12 mouse cellular contexts compared by ENCODE assay signal in the genomic region with DNA sequence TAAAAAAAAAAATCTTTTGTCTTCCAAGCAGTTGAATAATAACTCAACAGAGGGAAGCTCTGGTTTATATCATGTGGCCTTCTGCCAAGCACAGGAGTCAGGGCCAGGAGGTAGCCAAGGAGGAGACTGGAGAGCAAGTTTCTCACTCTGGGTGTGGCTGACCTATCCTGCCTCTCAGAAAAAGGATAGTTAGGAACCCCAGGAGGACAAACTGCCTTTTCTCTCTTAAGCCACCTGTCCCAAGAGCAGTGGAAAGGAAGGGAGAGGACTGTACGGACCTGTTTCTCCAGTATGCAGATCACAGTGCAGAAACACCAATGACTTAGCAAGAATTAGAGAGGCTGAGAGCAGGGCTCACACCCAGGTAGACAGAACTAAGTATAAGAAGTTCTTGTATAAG. TPM values are rescaled to one million over a fixed set of nuclear protein-coding genes. Genes with fewer than 3 reads are reported as not detected.
DNase-seq lines count a peak whose midpoint lies in the region; ATAC-seq and TF ChIP-seq lines count a peak whose summit lies in the region.
"Had no signal": no experiment of that assay in that cellular context is flagged by ENCODE, and none has a peak within 500 bp of the region (broad histone marks: within the 10 kb centered on the region; RNA-seq: fewer than 3 reads in every experiment).

No protein-coding gene starts in this region.

- no peaks in the 10 kb centered on the region; the same call in 1 of the 2 replicates for H3K4me1 ChIP-seq in heart, embryonic 16.5 days (ENCODE audit: control insufficient read depth, insufficient read depth, low read length)
- peaks cover 5% of the 10 kb centered on the region; the same call in 1 of the 2 replicates for H3K4me1 ChIP-seq in stomach, postnatal 0 days (replicated peaks; ENCODE audit: control insufficient read depth, insufficient read depth)
- H3K4me1 ChIP-seq: neural tube, embryonic 13.5 days had no signal

- peaks cover 9% of the 10 kb centered on the region; the same call in 1 of the 2 replicates for H3K36me3 ChIP-seq in heart, embryonic 16.5 days (ENCODE audit: control insufficient read depth, insufficient read depth)
- peaks cover 14% of the 10 kb centered on the region for H3K36me3 ChIP-seq in stomach, postnatal 0 days (ENCODE audit: control insufficient read depth, insufficient read depth, low read length)
- H3K36me3 ChIP-seq: G1E had no signal

- H3K4me3 ChIP-seq in heart, embryonic 16.5 days (ENCODE audit: low read length): no peak overlapping the region
- no peak overlapping the region for H3K4me3 ChIP-seq in stomach, postnatal 0 days (ENCODE audit: low read depth, low read length)
- H3K4me3 ChIP-seq: hindbrain, embryonic 13.5 days; neural tube, embryonic 13.5 days had no signal

- no peaks in the 10 kb centered on the region for H3K27me3 ChIP-seq in heart, embryonic 16.5 days (ENCODE audit: control insufficient read depth, insufficient read depth, low read length)
- no peaks in the 10 kb centered on the region for H3K27me3 ChIP-seq in stomach, postnatal 0 days (ENCODE audit: control insufficient read depth, insufficient read depth, low read length)
- H3K27me3 ChIP-seq: hindbrain, embryonic 13.5 days; neural tube, embryonic 13.5 days had no signal

- TF ChIP-seq CTCF in stomach, postnatal 0 days (IDR thresholded peaks at IDR 0.05; ENCODE audit: low read depth): no peak

- DNase-seq in lung, adult 18-20 months: peak; percentile 34 to 49
- no peak for DNase-seq in lung, postnatal 36 days
- peak; percentile 72 for DNase-seq in kidney, postnatal 10 days
- DNase-seq in stomach, postnatal 0 days (ENCODE audit: low spot score): peak; percentile 55
- DNase-seq in embryo, embryonic 11 days: no peak
- DNase-seq: right cerebral cortex, postnatal 4 days; thymus, postnatal 14 days had no signal

- no peaks in the 10 kb centered on the region for H3K9me3 ChIP-seq in heart, embryonic 16.5 days (replicated peaks; ENCODE audit: control insufficient read depth, low read length)
- no peaks in the 10 kb centered on the region for H3K9me3 ChIP-seq in stomach, postnatal 0 days (ENCODE audit: control insufficient read depth, low read length)
- H3K9me3 ChIP-seq: hindbrain, embryonic 13.5 days; neural tube, embryonic 13.5 days had no signal

- WGBS in heart, embryonic 16.5 days: 78% methylated on average over 1 of the region's 1 CpGs
- WGBS in stomach, postnatal 0 days: 38% methylated on average over 1 of the region's 1 CpGs

- ATAC-seq in heart, embryonic 16.5 days (replicated peaks; ENCODE audit: extremely low read depth, insufficient read depth, low FRiP score): 0 out of 2 replicates have a peak, but pooled peaks have one; percentile 19
- ATAC-seq in stomach, postnatal 0 days (ENCODE audit: low FRiP score, low TSS enrichment): peak; percentile 80
- ATAC-seq in granulocyte monocyte progenitor cell, adult 5-6 weeks (replicated peaks; ENCODE audit: poor library complexity, severe bottlenecking): no peak

- H3K9ac ChIP-seq in heart, embryonic 16.5 days (ENCODE audit: low read length): no peak overlapping the region
- H3K9ac ChIP-seq in stomach, postnatal 0 days (ENCODE audit: low read length): no peak overlapping the region
- H3K9ac ChIP-seq: hindbrain, embryonic 13.5 days; neural tube, embryonic 13.5 days had no signal

- peak; percentile 80 for TF ChIP-seq EP300 in stomach, postnatal 0 days (optimal IDR thresholded peaks at IDR 0.05)

- H3K4me2 ChIP-seq in heart, embryonic 16.5 days (ENCODE audit: low read depth, low read length): no peak overlapping the region
- no peak overlapping the region for H3K4me2 ChIP-seq in stomach, postnatal 0 days (replicated peaks; ENCODE audit: low read depth)
- H3K4me2 ChIP-seq: hindbrain, embryonic 13.5 days; neural tube, embryonic 13.5 days had no signal

- 0 out of 2 replicates have a peak overlapping the region, but pooled peaks have one; percentile 7 for H3K27ac ChIP-seq in heart, embryonic 16.5 days (ENCODE audit: low read length)
- H3K27ac ChIP-seq in stomach, postnatal 0 days (replicated peaks): peak overlapping the region; percentile 70
- H3K27ac ChIP-seq: hindbrain, embryonic 13.5 days; neural tube, embryonic 13.5 days had no signal

RNA-seq across cellular contexts. Expression of gene Plpp3, which starts 57.3 kb away (rescaled TPM):
- polyA plus RNA-seq in heart, embryonic 16.5 days (2015; fragmentation: Nextera tagmentation; extraction: Ambion mirVana): 37.0 and 40.8 TPM in 2 replicates
- polyA plus RNA-seq in stomach, postnatal 0 days (2015; fragmentation: Nextera tagmentation; extraction: Ambion mirVana): 60.2 and 64.4 TPM in 2 replicates
- not detected in 2 replicates for total RNA-seq in granulocyte monocyte progenitor cell, adult 5-6 weeks (2014; fragmentation: Nextera tagmentation)
- not detected in 2 replicates for total RNA-seq in granulocyte monocyte progenitor cell, adult 5-6 weeks (2017)
- total RNA-seq: G1E had no signal
- polyA plus RNA-seq: G1E had no signal

Comparison
In these comparisons a context has a peak if more than half of its experiments do, and no peak if none do; other contexts are left out.
1. DNase-seq: peak in lung, adult 18-20 months (2 of 2), kidney, postnatal 10 days (single experiment) and stomach, postnatal 0 days (single experiment); none in lung, postnatal 36 days (single experiment) and embryo, embryonic 11 days (single experiment).